Mouse (Mus musculus) MEL (cell line): Measurements from ENCODE around the gene Fam24b.

Source experiments
- CTCF ChIP-seq, 3 experiments: IDR thresholded peaks in 2 of 3; conservative IDR thresholded peaks in 1 of 3; 2 replicates each; pipeline ENCODE4 v1.5.1; 2011 to 2012; ENCODE audit warnings: low read length in 3 of 3, low read depth in 2 of 3, mild to moderate bottlenecking in 2 of 3, improper control_type of control experiment in 1 of 3, inconsistent platforms in 1 of 3, mixed read lengths in 1 of 3, moderate library complexity in 1 of 3; ENCODE audit not compliant: control insufficient read depth in 1 of 3, insufficient read depth in 1 of 3, poor library complexity in 1 of 3, severe bottlenecking in 1 of 3
- EP300 ChIP-seq, 2 experiments: IDR thresholded peaks; 2 replicates each; pipeline ENCODE4 v1.6.1; 2011; ENCODE audit warnings: improper control_type of control experiment in 2 of 2, low read length in 2 of 2, low read depth in 1 of 2, mild to moderate bottlenecking in 1 of 2
- MAX ChIP-seq: IDR thresholded peaks from 2 replicates; pipeline ENCODE4 v1.6.1; 2011; ENCODE audit warnings: low read length, improper control_type of control experiment
- NELFE ChIP-seq: IDR thresholded peaks from 2 replicates; pipeline ENCODE4 v1.6.1; 2011; ENCODE audit warnings: low read depth, low read length, improper control_type of control experiment
- POLR2A ChIP-seq, 2 experiments: IDR thresholded peaks; 2 replicates each; pipeline ENCODE4 v1.6.1; 2011 to 2012; ENCODE audit warnings: low read length in 2 of 2, mild to moderate bottlenecking in 2 of 2, control low read depth in 1 of 2, improper control_type of control experiment in 1 of 2, low read depth in 1 of 2, moderate library complexity in 1 of 2; ENCODE audit not compliant: control insufficient read depth in 1 of 2, insufficient read depth in 1 of 2, poor library complexity in 1 of 2
- TCF12 ChIP-seq: IDR thresholded peaks from 2 replicates; pipeline ENCODE4 v1.6.1; 2014; ENCODE audit warnings: low read depth, mild to moderate bottlenecking, inconsistent platforms, low read length, improper control_type of control experiment, moderate library complexity
- USF1 ChIP-seq: IDR thresholded peaks from 2 replicates; pipeline ENCODE4 v1.6.1; 2014; ENCODE audit warnings: low read depth, mild to moderate bottlenecking, inconsistent platforms, low read length, improper control_type of control experiment, moderate library complexity

DNA sequence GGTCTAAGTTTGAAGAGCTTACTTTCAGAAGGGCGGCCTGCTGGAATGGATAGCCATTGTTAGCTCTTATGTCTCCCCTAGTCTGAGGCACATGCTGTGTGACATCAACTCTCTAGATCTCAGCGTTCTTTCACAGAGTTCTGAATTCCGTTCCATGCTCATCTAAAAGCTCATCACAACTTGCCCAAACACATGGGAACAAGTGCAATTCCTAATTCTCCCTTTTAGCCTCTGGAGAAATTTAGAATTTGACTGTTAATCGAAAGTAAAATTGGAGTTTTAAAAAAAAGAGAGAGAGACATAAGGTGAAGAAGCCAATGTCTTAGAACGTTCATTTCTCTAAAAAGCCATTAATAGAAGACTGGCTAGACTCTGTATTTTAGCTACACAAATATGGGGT lies at the start of gene Fam24b:
- TF ChIP-seq MAX (no peak), CTCF (IDR thresholded peaks at IDR 0.05 in 2 of 3, conservative IDR thresholded peaks at IDR 0.05 in 1 of 3; ENCODE audit: control insufficient read depth in 1 of 3, insufficient read depth in 1 of 3, low read depth in 2 of 3, low read length in 3 of 3, poor library complexity in 1 of 3, severe bottlenecking in 1 of 3) (no peak), POLR2A (IDR thresholded peaks at IDR 0.05; ENCODE audit: control insufficient read depth in 1 of 2, insufficient read depth in 1 of 2, low read depth in 1 of 2, low read length in 2 of 2, poor library complexity in 1 of 2) (no peak), NELFE (no peak), USF1 (no peak), EP300 (IDR thresholded peaks at IDR 0.05; ENCODE audit: low read depth in 1 of 2, low read length in 2 of 2) (no peak), TCF12 (no peak)
